Mouse (Mus musculus): Measurements from ENCODE around the gene Odf3l2. TPM values are rescaled to one million over a fixed set of nuclear protein-coding genes. Genes with fewer than 3 reads are reported as not detected.
A peak's percentile ranks its signal among the peaks of the same experiment; 100 is the strongest.

Odf3l2 gene
- polyA plus RNA-seq (2015; fragmentation: Nextera tagmentation; extraction: Ambion mirVana), result not detected in 2 replicates

DNA sequence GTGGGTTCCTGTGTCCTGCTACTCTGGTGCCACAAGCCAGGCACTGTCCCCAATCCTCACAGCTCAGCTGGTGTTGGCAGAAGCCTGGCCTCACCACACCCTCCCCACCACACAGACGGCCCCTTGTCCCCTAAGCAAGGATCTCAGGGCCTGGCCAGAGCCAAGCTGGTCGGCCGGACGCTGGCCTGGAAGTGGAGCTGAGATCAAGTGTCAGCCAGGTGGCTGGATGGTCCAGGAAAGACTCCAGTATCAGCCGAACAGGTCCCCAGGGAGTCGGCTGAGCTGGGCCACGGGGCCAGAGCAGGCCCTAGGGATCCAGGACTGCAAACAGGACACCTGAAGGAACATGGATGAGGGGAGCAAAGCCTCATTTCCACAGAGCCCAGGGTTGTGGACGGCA lies at the start of gene Odf3l2:
Odf3l2 (minus strand) TSS at position 28 of the 400 bp plus-strand sequence.
- 71% methylated on average over 8 of the region's 8 CpGs for WGBS (ENCODE audit: insufficient replicate concordance)
- no peak for DNase-seq

DNA sequence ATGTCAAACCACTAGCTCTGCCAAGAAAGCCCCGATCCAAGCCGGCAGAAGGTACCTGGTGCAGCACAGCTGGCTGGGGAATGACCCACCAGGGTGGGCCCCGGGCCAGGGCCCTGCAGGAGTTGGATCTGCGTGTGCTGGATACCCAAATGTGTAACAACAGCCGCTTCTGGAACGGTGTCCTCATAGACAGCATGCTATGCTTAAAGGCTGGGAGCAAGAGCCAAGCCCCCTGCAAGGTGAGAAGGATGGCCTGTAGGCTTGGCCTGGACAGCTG lies 48.8 kb upstream of the Odf3l2 start:
- WGBS (ENCODE audit: insufficient replicate concordance), result 71% methylated on average over 6 of the region's 6 CpGs
- ATAC-seq (ENCODE audit: low read depth) (no peak), DNase-seq (no peak)
- Histone ChIP-seq H3K27ac (no peak overlapping the region), H3K4me3 (replicated peaks) (no peak overlapping the region), H3K4me2 (no peak overlapping the region), H3K9ac (no peak overlapping the region), H3K27me3 (no peaks in the 10 kb centered on the region), H3K9me3 (replicated peaks) (0 out of 2 replicates have a peak, but pooled peaks cover 4% of the 10 kb centered on the region), H3K4me1 (replicated peaks) (peaks cover 11% of the 10 kb centered on the region), H3K36me3 (peaks cover 8% of the 10 kb centered on the region)

More for the DNA sequence above, at the start of gene Odf3l2:
- H3K27ac ChIP-seq, result no peak within 1 kb of the TSS
- H3K36me3 ChIP-seq, result no peaks in the 10 kb centered on the region
- H3K4me2 ChIP-seq, result no peak within 1 kb of the TSS
- no peak within 1 kb of the TSS for H3K4me3 ChIP-seq (replicated peaks)
- no peaks in the 10 kb centered on the region for H3K9me3 ChIP-seq (replicated peaks)
- H3K27me3 ChIP-seq, result no peaks in the 10 kb centered on the region; the same call in 1 of the 2 replicates
- no peak within 1 kb of the TSS for H3K9ac ChIP-seq
- H3K4me1 ChIP-seq (replicated peaks), result no peaks in the 10 kb centered on the region
- no peak for ATAC-seq (ENCODE audit: low read depth)

- Histone ChIP-seq H3K4me2 (no peak overlapping the region), H3K4me3 (replicated peaks) (no peak overlapping the region), H3K27me3 (no peaks in the 10 kb centered on the region), H3K36me3 (peaks cover 13% of the 10 kb centered on the region), H3K27ac (no peak overlapping the region), H3K9ac (no peak overlapping the region), H3K9me3 (replicated peaks) (0 out of 2 replicates have a peak, but pooled peaks cover 4% of the 10 kb centered on the region), H3K4me1 (replicated peaks) (peaks cover 11% of the 10 kb centered on the region)
- 71% methylated on average over 12 of the region's 12 CpGs for WGBS (ENCODE audit: insufficient replicate concordance)
- DNase-seq, result no peak
- ATAC-seq (ENCODE audit: low read depth), result no peak
Measured at GRCm38 (mm10) chr10:79693580-79694378, 48.2 kb upstream of the Odf3l2 start.

- Histone ChIP-seq H3K36me3 (peaks cover 30% of the 10 kb centered on the region), H3K4me1 (replicated peaks) (peaks cover 11% of the 10 kb centered on the region), H3K4me3 (replicated peaks) (no peak overlapping the region), H3K9ac (no peak overlapping the region), H3K9me3 (replicated peaks) (0 out of 2 replicates have a peak, but pooled peaks cover 4% of the 10 kb centered on the region), H3K27ac (no peak overlapping the region), H3K27me3 (no peaks in the 10 kb centered on the region), H3K4me2 (no peak overlapping the region)
- DNase-seq (no peak), ATAC-seq (ENCODE audit: low read depth) (no peak)
- 90% methylated on average over 2 of the region's 2 CpGs for WGBS (ENCODE audit: insufficient replicate concordance)
Measured at GRCm38 (mm10) chr10:79691986-79692548, 46.5 kb upstream of the Odf3l2 start.

DNA sequence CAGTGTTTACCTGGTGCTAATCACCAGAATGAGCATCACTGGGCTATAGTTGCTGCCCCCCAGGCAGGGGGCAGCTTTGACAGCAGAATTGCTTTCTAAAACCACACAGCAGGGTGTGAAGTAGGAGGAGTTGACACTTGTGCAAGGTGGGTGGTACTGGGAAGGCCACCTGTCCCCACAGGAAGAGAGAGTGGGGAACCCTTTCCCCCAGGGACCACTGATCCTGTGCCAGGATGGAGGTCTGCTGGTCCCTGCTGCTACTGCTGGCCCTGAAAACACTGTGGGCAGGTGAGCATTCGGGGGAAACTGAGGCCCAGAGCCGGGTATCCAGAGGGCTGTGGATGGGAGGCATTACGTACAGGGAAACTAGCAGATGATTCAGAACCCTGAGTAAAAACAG lies 43.6 kb upstream of the Odf3l2 start:
- no peak for DNase-seq

DNA sequence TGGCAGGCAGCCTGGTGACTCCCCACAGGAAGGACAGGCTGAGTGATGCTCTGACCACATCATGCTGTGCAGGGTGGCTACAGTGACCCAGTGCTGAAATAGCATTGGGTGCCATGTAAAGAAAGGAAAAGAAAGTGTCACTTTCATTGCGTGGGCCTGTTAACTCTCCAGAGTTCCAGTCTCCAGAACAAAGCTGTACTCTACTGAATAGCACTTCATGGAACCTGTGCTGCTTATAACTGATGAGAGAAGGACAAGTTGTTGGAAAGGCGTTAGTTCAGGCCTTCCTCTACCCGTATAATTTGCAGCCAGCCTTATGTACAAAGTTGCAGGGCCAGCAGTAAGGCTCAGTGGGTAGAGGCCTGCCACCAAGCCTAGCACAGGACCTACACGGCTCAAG lies 43.2 kb upstream of the Odf3l2 start, which contains the start of gene Gzmm:
Gzmm (plus strand) TSS at position 301 of the 400 bp plus-strand sequence.
- 83% methylated on average over 4 of the region's 4 CpGs for WGBS (ENCODE audit: insufficient replicate concordance)
- DNase-seq, result no peak
- H3K36me3 ChIP-seq, result peaks cover 64% of the 10 kb centered on the region

More for the DNA sequence above, 43.6 kb upstream of the Odf3l2 start:
- Histone ChIP-seq H3K36me3 (peaks cover 59% of the 10 kb centered on the region), H3K9ac (no peak overlapping the region), H3K4me2 (no peak overlapping the region), H3K9me3 (replicated peaks) (0 out of 2 replicates have a peak, but pooled peaks cover 4% of the 10 kb centered on the region), H3K4me1 (replicated peaks) (peaks cover 12% of the 10 kb centered on the region), H3K27ac (no peak overlapping the region), H3K27me3 (no peaks in the 10 kb centered on the region), H3K4me3 (replicated peaks) (no peak overlapping the region)
- 83% methylated on average over 3 of the region's 3 CpGs for WGBS (ENCODE audit: insufficient replicate concordance)
- no peak for ATAC-seq (ENCODE audit: low read depth)

GRCm38 (mm10) chr10:79687513-79687912 lies 42.0 kb upstream of the Odf3l2 start:
- Histone ChIP-seq H3K4me1 (replicated peaks) (peaks cover 28% of the 10 kb centered on the region), H3K27me3 (no peaks in the 10 kb centered on the region), H3K4me2 (no peak overlapping the region), H3K27ac (no peak overlapping the region), H3K36me3 (peaks cover 65% of the 10 kb centered on the region), H3K4me3 (replicated peaks) (no peak overlapping the region), H3K9ac (no peak overlapping the region), H3K9me3 (replicated peaks) (0 out of 2 replicates have a peak, but pooled peaks cover 4% of the 10 kb centered on the region)
- WGBS (ENCODE audit: insufficient replicate concordance), result 94% methylated on average over 6 of the region's 6 CpGs
- ATAC-seq (ENCODE audit: low read depth), result no peak
- DNase-seq, result no peak

More for the DNA sequence above, 43.2 kb upstream of the Odf3l2 start, which contains the start of gene Gzmm:
- Histone ChIP-seq H3K4me1 (replicated peaks) (peaks cover 16% of the 10 kb centered on the region), H3K9me3 (replicated peaks) (0 out of 2 replicates have a peak, but pooled peaks cover 4% of the 10 kb centered on the region), H3K9ac (no peak within 1 kb of the TSS), H3K4me3 (replicated peaks) (no peak within 1 kb of the TSS), H3K27me3 (no peaks in the 10 kb centered on the region), H3K27ac (no peak within 1 kb of the TSS), H3K4me2 (no peak within 1 kb of the TSS)
- ATAC-seq (ENCODE audit: low read depth), result no peak

DNA sequence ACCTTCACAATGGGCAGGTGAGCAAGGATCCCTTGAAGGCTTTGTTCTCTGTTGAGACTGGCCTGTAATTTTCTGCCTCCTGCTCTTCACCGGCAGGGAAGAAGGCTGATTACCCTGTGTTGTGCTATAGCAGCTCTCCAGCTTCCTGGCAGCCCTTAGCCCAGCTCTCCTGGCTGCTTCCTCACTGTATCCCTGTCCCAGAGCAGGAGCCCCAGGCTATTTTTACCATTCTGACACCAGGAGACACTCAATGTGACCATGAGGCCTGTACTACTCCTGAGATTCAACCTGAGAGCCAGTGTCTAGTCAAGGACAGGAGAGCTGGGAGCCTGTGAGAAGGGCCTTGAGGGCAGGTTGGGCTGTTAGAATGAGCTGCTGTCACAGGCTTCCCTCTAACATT lies 41.2 kb upstream of the Odf3l2 start:
- ATAC-seq (ENCODE audit: low read depth) (no peak), DNase-seq (no peak)
- H3K36me3 ChIP-seq, result peaks cover 65% of the 10 kb centered on the region
- H3K9ac ChIP-seq, result no peak overlapping the region
- H3K27me3 ChIP-seq, result no peaks in the 10 kb centered on the region
- no peak overlapping the region for H3K27ac ChIP-seq
- H3K9me3 ChIP-seq (replicated peaks), result no peaks in the 10 kb centered on the region
- H3K4me3 ChIP-seq (replicated peaks), result no peak overlapping the region
- no peak overlapping the region for H3K4me2 ChIP-seq
- 100% methylated on average over 1 of the region's 1 CpGs for WGBS (ENCODE audit: insufficient replicate concordance)
- H3K4me1 ChIP-seq (replicated peaks), result peaks cover 28% of the 10 kb centered on the region

- H3K4me2 ChIP-seq, result no peak overlapping the region
- WGBS (ENCODE audit: insufficient replicate concordance), result 84% methylated on average over 2 of the region's 2 CpGs
- peaks cover 31% of the 10 kb centered on the region for H3K4me1 ChIP-seq (replicated peaks)
- peaks cover 65% of the 10 kb centered on the region for H3K36me3 ChIP-seq
- no peak for DNase-seq
- ATAC-seq (ENCODE audit: low read depth), result no peak
- H3K9me3 ChIP-seq (replicated peaks), result no peaks in the 10 kb centered on the region
- no peak overlapping the region for H3K9ac ChIP-seq
- H3K27me3 ChIP-seq, result no peaks in the 10 kb centered on the region
- H3K27ac ChIP-seq, result no peak overlapping the region
- no peak overlapping the region for H3K4me3 ChIP-seq (replicated peaks)
Measured at GRCm38 (mm10) chr10:79686219-79686618, 40.7 kb upstream of the Odf3l2 start.

DNA sequence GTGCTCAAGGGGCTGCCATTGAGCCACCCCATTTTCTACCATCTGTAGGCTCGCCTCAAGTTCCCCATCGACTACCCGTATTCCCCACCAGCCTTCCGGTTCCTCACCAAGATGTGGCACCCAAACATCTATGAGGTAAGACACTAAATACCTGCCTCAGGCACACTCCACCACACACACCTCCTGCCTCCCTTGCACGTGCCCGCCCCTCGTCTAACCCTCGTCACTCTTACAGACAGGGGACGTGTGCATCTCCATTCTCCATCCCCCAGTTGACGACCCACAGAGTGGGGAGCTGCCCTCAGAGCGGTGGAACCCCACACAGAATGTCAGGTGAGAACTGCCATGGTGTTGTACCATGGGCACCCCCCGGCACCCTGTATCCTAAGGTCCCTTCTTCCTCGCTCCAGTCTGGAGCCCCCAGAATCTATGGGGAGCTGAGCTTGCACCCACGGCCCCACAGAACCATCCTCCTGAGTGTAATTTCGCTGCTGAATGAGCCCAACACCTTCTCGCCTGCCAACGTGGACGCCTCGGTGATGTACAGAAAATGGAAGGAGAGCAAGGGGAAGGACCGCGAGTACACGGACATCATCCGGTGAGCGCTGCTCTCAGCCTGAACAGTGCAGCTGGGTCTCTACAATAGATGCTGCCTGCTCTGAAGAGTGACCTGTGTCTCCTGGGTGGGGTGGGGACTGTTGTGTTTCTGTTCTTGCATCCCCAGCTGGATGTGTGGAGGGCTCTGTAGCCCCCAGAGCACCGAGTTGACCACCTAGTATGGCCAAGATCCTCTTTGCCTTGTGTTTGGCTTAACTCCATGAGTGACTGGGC lies 39.4 kb upstream of the Odf3l2 start:
- H3K4me2 ChIP-seq, result peak overlapping the region; percentile 95
- peak overlapping the region; percentile 91 for H3K9ac ChIP-seq
- H3K36me3 ChIP-seq, result peaks cover 64% of the 10 kb centered on the region
- no peak for DNase-seq
- H3K9me3 ChIP-seq (replicated peaks), result no peaks in the 10 kb centered on the region
- H3K4me3 ChIP-seq (replicated peaks), result peak overlapping the region; percentile 91; the same call in 1 of the 2 replicates
- H3K27ac ChIP-seq, result peak overlapping the region; percentile 98; the same call in 1 of the 2 replicates
- ATAC-seq (ENCODE audit: low read depth), result no peak
- no peaks in the 10 kb centered on the region for H3K27me3 ChIP-seq
- H3K4me1 ChIP-seq (replicated peaks), result peaks cover 42% of the 10 kb centered on the region
- WGBS (ENCODE audit: insufficient replicate concordance), result 90% methylated on average over 25 of the region's 25 CpGs
